Mouse (Mus musculus) heart, embryonic 10.5 days (tissue): ENCODE data around the gene Pmp22. TPM values are rescaled to one million over a fixed set of nuclear protein-coding genes. Genes with fewer than 3 reads are reported as not detected.

Experiments used
- DNase-seq: peaks from one replicate; pipeline ENCODE4 v3.0.0-alpha.2; 2017; ENCODE audit warnings: low spot score
- H3K27ac ChIP-seq: fragments of 300-500 bp; sonication (generic); 2 replicates; pipeline ENCODE4 v1.5.1; 2016; ENCODE audit warnings: mild to moderate bottlenecking
- H3K27me3 ChIP-seq: fragments of 300-500 bp; sonication (generic); 2 replicates; pipeline ENCODE4 v1.6.1; 2016; ENCODE audit warnings: mild to moderate bottlenecking; ENCODE audit not compliant: poor library complexity, insufficient read depth, severe bottlenecking
- H3K36me3 ChIP-seq: fragments of 300-500 bp; sonication (generic); 2 replicates; pipeline ENCODE4 v1.6.1; 2016; ENCODE audit warnings: mild to moderate bottlenecking, moderate library complexity
- H3K4me1 ChIP-seq: fragments of 300-500 bp; sonication (generic); 2 replicates; pipeline ENCODE4 v1.6.1; 2016; ENCODE audit warnings: mild to moderate bottlenecking
- H3K4me3 ChIP-seq: fragments of 300-500 bp; sonication (generic); 2 replicates; pipeline ENCODE4 v1.5.1; 2016; ENCODE audit warnings: mild to moderate bottlenecking, moderate library complexity
- H3K9me3 ChIP-seq: fragments of 300-500 bp; sonication (generic); 2 replicates; pipeline ENCODE4 v1.6.1; 2016; ENCODE audit warnings: mild to moderate bottlenecking, moderate library complexity
- WGBS: fragments of 180-500 bp; shearing (Covaris S2); methylation state at CpG from one replicate; pipeline ENCODE4 v1.1.7; 2016; 5-methylcytosine and 5-hydroxymethylcytosine counted together
- polyA plus RNA-seq: library from polyadenylated mRNA; unstranded; fragments of >200 nt; fragmentation: Nextera tagmentation; extraction: Ambion mirVana; gene quantifications from 2 replicates; pipeline ENCODE4 v1.2.1, GENCODE M21; 2016

Gene Pmp22
- polyA plus RNA-seq, 1 experiment from 2014 or later, result 147 TPM

DNA sequence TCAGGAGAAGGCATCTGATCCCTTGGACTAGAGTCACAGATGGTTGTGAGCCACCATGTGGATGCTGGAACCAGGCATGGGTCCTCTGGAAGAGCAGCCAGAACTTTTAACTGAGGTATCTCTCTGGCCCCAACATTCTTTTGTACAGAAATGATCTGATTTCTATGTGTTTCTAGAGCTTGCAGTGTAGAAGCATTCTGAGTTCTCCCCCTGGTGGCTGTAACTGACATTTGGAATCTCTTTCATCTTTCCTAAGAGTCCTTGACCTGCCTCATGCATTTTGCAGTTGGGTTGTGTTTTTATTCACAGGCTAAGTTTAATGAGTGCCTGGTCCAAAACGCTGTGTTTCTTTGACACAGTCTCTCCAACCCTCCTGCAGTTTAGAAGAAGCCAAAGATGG is 43.2 kb downstream of the Pmp22 start:
- no peaks in the 10 kb centered on the region for H3K36me3 ChIP-seq
- H3K9me3 ChIP-seq, result no peaks in the 10 kb centered on the region
- H3K4me3 ChIP-seq, result no peak overlapping the region
- no peak overlapping the region for H3K27ac ChIP-seq
- peaks cover 11% of the 10 kb centered on the region; the same call in 1 of the 2 replicates for H3K4me1 ChIP-seq
- no peaks in the 10 kb centered on the region for H3K27me3 ChIP-seq
- DNase-seq, result no peak
- 10% methylated on average over 1 of the region's 1 CpGs for WGBS

DNA sequence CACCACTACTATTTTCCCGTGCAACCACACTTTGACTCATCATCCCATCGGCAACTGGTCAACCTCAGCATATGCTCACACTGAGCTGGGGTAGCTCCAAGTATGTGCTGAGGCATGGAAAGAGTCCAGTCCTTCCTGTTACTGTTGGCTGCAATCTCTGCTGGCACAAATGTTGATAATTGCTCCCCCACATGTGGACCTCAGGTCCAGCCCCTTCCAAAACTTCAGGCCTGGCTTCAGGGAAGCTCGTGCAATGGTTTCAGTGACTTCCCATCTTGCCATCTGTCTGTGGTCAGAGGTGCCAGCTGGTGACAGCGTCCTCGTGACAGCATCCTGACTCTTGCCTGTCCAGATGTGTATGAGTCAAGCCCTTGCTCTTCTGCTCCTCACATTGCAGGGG is 44.8 kb downstream of the Pmp22 start:
- Histone ChIP-seq H3K36me3 (no peaks in the 10 kb centered on the region), H3K4me3 (no peak overlapping the region), H3K9me3 (no peaks in the 10 kb centered on the region), H3K27me3 (no peaks in the 10 kb centered on the region), H3K27ac (no peak overlapping the region), H3K4me1 (peaks cover 9% of the 10 kb centered on the region; the same call in 1 of the 2 replicates)
- DNase-seq, result no peak
- WGBS, result 78% methylated on average over 5 of the region's 5 CpGs

DNA sequence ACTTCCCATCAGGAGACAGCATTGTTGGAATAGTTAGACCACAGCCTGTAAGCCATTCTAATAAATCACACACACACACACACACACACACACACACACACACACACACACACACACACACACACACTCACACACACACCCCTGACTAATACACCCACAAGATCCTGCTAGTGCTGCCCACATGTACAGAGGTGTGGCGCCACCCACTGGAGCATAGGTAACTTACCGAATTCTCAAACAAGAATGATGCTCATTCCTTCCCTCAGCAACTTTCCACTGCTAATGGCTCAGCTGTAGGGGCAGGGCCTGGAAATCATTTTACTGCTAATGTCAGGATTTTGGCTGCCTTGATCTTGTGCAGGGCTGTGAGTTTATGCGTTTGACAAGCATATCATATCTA is 46.5 kb downstream of the Pmp22 start:
- 33% methylated on average over 3 of the region's 3 CpGs for WGBS
- Histone ChIP-seq H3K36me3 (no peaks in the 10 kb centered on the region), H3K4me1 (no peaks in the 10 kb centered on the region), H3K27me3 (no peaks in the 10 kb centered on the region), H3K27ac (no peak overlapping the region), H3K9me3 (no peaks in the 10 kb centered on the region), H3K4me3 (no peak overlapping the region)
- no peak for DNase-seq

DNA sequence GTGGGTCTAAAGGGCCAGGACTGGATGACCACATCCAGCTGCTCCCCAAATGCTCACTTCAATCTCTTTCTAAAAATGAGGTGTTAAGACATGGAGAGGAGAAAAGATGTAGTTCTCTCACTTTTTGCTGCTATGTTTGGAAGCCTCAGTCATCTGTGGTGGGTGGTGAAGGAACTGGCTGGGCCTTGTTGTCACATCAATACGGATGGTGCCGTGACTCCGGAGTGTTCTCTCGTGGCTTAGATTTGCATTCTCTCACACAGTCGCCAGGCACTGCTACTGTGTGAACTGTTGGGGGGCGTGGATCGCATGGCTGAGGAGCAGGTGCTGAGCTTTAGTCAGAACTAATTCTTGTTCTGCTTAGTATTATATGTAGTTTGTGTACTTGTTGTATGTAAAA is 47.6 kb downstream of the Pmp22 start:
- no peak for DNase-seq
- Histone ChIP-seq H3K27ac (no peak overlapping the region), H3K36me3 (no peaks in the 10 kb centered on the region), H3K4me1 (no peaks in the 10 kb centered on the region), H3K4me3 (no peak overlapping the region), H3K9me3 (no peaks in the 10 kb centered on the region), H3K27me3 (no peaks in the 10 kb centered on the region)
- WGBS, result 79% methylated on average over 7 of the region's 7 CpGs

DNA sequence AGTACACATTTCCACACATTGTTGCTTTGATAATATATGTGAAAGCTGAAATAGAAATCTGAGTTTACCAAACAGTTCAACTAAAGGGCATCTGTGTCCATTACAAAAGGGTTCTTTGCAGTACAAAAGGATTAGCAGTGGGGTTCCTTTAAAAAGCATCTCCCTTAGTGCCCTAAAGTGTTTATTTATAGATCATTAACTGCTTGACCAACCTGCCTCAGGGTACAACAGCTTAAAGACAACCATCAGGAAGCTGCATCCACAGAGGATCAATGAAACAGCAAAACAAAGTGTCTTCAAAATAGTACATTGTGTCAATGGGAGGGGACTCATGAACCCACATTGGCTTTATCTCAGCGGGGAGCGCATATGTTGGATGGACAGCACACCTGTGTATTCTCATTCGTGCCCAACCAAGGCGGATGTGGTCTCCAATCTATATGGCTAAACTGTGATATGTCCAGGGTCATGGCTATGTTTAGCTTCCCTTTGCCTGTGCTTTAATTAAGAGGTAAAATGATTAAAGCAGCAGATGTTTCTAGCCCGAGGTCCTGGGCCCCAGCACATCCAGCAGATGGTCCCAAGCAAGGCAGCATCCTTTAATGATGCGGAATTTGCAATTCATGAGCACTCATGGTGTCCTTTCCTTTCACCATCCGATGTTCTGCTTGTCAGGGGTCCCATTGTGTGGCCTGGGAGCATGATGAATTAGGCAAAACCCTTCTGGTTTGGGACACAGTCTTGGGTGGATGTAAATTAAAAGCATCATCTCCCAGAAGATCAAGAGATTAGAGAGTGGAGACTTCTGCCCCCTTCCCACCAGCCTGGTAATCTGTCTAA is 51.7 kb downstream of the Pmp22 start:
- Histone ChIP-seq H3K9me3 (no peaks in the 10 kb centered on the region), H3K36me3 (no peaks in the 10 kb centered on the region), H3K4me3 (no peak overlapping the region), H3K4me1 (no peaks in the 10 kb centered on the region), H3K27me3 (no peaks in the 10 kb centered on the region), H3K27ac (no peak overlapping the region)
- 67% methylated on average over 7 of the region's 7 CpGs for WGBS
- peak; percentile 57 for DNase-seq

DNA sequence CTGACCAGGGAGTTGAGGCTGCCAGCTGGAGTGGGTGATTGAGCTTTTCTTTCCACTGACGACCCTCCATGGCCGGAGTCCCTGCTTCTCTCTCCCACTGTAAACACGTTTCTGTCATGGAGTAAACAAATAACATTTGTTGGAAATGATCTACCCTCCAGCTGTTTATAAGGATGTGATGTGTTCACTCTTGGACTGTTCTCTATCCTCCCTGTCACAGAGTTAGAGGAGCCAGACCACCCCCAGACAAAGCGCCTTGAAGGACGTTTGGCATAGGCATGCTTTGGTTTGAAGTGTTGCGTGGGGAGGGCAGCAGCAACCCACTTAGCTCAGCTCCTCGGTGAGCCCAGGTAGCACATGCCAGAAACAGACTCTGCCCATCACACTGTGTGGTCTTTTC is 60.0 kb downstream of the Pmp22 start:
- Histone ChIP-seq H3K27ac (no peak overlapping the region), H3K9me3 (no peaks in the 10 kb centered on the region), H3K36me3 (no peaks in the 10 kb centered on the region), H3K4me1 (no peaks in the 10 kb centered on the region), H3K4me3 (no peak overlapping the region), H3K27me3 (no peaks in the 10 kb centered on the region)
- no peak for DNase-seq
- 74% methylated on average over 7 of the region's 7 CpGs for WGBS

DNA sequence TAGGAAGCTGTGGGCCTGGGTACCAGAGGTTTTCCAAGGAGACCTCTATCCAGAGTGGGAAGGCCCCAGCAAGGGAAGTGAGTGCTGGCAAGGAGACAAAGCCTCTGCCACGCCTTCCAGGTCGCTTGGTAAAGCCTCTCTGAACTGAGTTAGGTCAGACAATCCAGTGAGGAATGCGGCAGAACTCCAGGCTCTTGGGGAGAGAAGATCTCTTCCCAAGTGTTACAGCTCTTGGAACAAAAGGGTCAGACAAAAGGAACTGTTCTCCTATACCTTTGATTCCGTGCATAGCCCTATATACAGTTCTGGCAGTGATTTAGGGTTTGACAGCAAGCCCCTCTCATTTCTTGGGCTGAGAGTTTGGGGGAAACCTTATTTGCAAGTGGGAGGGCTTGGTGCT is 69.3 kb downstream of the Pmp22 start:
- H3K27me3 ChIP-seq, result no peaks in the 10 kb centered on the region
- DNase-seq, result no peak
- no peaks in the 10 kb centered on the region for H3K4me1 ChIP-seq
- H3K27ac ChIP-seq, result no peak overlapping the region
- H3K9me3 ChIP-seq, result peaks cover 8% of the 10 kb centered on the region; the same call in 1 of the 2 replicates
- H3K4me3 ChIP-seq, result no peak overlapping the region
- no peaks in the 10 kb centered on the region for H3K36me3 ChIP-seq
- WGBS, result 53% methylated on average over 4 of the region's 4 CpGs

DNA sequence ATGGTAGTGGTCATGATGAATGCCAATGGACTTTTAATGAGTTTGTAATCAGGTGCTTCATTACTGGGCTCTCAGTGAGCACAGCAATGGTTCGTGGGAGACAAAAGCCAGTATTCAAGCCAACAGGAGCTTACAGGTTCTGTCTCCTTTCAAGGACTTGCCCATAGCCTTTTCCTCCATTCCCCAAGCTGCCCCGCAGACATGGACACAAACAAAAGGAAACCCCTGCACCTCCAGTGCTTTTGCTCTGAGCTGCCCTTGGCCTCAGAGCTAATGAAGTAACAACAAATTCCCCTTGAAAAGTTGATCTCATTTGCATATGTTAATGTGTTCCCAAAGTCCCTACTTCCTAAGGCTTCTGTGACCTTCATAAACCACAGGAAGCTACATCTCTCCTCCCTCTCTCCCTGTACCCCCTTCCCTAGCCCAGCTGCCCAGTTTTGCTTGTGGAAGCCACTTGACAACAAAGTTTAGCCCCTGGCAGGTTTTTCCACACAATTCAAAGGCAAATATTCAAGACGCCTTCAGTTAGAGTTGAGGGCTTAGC is 73.3 kb downstream of the Pmp22 start:
- WGBS, result 74% methylated on average over 3 of the region's 3 CpGs
- no peak overlapping the region for H3K27ac ChIP-seq
- H3K9me3 ChIP-seq, result peaks cover 8% of the 10 kb centered on the region; the same call in 1 of the 2 replicates
- H3K4me3 ChIP-seq, result no peak overlapping the region
- no peaks in the 10 kb centered on the region for H3K27me3 ChIP-seq
- no peak for DNase-seq
- no peaks in the 10 kb centered on the region for H3K4me1 ChIP-seq
- H3K36me3 ChIP-seq, result no peaks in the 10 kb centered on the region

Other genes starting within 250 kb of the Pmp22 start
- 55.6 and 61.8 TPM in 2 replicates for gene Tvp23b, start 249.5 kb upstream of the Pmp22 start, polyA plus RNA-seq
- 0.31 TPM in 1 of 2 replicates, not detected in the other for gene Cdrt4, start 177.8 kb upstream of the Pmp22 start, polyA plus RNA-seq
- not detected in 2 replicates for gene Tekt3, start 67.3 kb upstream of the Pmp22 start, polyA plus RNA-seq